Mouse (Mus musculus): ENCODE measurements at regions not wholly inside any gene's neighbourhood (a gene's known extent, or its start where the extent isn't known, plus 50 kb on each side); places are given as distances from the start of the nearest gene placed in this dataset.
A peak's percentile ranks its signal among the peaks of the same experiment; 100 is the strongest.

GRCm38 (mm10) chr7:54734039-54734438, 101.3 kb upstream of the Luzp2 start:
- Histone ChIP-seq H3K4me2 (no peak overlapping the region), H3K4me3 (no peak overlapping the region), H3K27me3 (no peaks in the 10 kb centered on the region), H3K36me3 (ENCODE audit: poor library complexity, severe bottlenecking) (no peaks in the 10 kb centered on the region), H3K9me3 (replicated peaks) (no peaks in the 10 kb centered on the region), H3K4me1 (no peaks in the 10 kb centered on the region), H3K9ac (no peak overlapping the region), H3K27ac (no peak overlapping the region)
- peak; percentile 65 for ATAC-seq
- WGBS: 40% methylated on average over 7 of the region's 7 CpGs

GRCm38 (mm10) chr7:54734861-54735260, 100.4 kb upstream of the Luzp2 start:
- Histone ChIP-seq H3K36me3 (ENCODE audit: poor library complexity, severe bottlenecking) (no peaks in the 10 kb centered on the region), H3K4me3 (no peak overlapping the region), H3K27me3 (no peaks in the 10 kb centered on the region), H3K4me2 (no peak overlapping the region), H3K9me3 (replicated peaks) (no peaks in the 10 kb centered on the region), H3K9ac (no peak overlapping the region), H3K4me1 (no peaks in the 10 kb centered on the region), H3K27ac (no peak overlapping the region)
- no peak for ATAC-seq
- WGBS: 83% methylated on average over 2 of the region's 2 CpGs

- Histone ChIP-seq H3K27ac (no peak overlapping the region), H3K27me3 (no peaks in the 10 kb centered on the region), H3K4me3 (no peak overlapping the region), H3K9ac (no peak overlapping the region), H3K36me3 (ENCODE audit: poor library complexity, severe bottlenecking) (no peaks in the 10 kb centered on the region), H3K4me1 (0 out of 2 replicates have a peak, but pooled peaks cover 4% of the 10 kb centered on the region), H3K9me3 (replicated peaks) (no peaks in the 10 kb centered on the region), H3K4me2 (no peak overlapping the region)
- WGBS: 96% methylated on average over 1 of the region's 1 CpGs
- ATAC-seq: no peak
These were observed 68.0 kb upstream of the Luzp2 start for GRCm38 (mm10) chr7:54767341-54767740.

- Histone ChIP-seq H3K36me3 (ENCODE audit: poor library complexity, severe bottlenecking) (no peaks in the 10 kb centered on the region), H3K27ac (no peak overlapping the region), H3K4me2 (no peak overlapping the region), H3K27me3 (no peaks in the 10 kb centered on the region), H3K4me1 (0 out of 2 replicates have a peak, but pooled peaks cover 4% of the 10 kb centered on the region), H3K4me3 (no peak overlapping the region), H3K9ac (no peak overlapping the region), H3K9me3 (replicated peaks) (no peaks in the 10 kb centered on the region)
- ATAC-seq: no peak
- WGBS: 13% methylated on average over 3 of the region's 3 CpGs
These were observed 66.6 kb upstream of the Luzp2 start for GRCm38 (mm10) chr7:54768683-54769082.

- Histone ChIP-seq H3K27ac (no peak overlapping the region), H3K4me2 (no peak overlapping the region), H3K9ac (no peak overlapping the region), H3K36me3 (ENCODE audit: poor library complexity, severe bottlenecking) (no peaks in the 10 kb centered on the region), H3K27me3 (peaks cover 12% of the 10 kb centered on the region), H3K4me3 (no peak overlapping the region), H3K4me1 (peaks cover 9% of the 10 kb centered on the region), H3K9me3 (replicated peaks) (no peaks in the 10 kb centered on the region)
- WGBS: 14% methylated on average over 3 of the region's 3 CpGs
- peak; percentile 93 for ATAC-seq
These were observed 53.3 kb upstream of the Luzp2 start for GRCm38 (mm10) chr7:54781939-54782520.

- Histone ChIP-seq H3K4me2 (no peak overlapping the region), H3K4me1 (peaks cover 9% of the 10 kb centered on the region), H3K9ac (no peak overlapping the region), H3K36me3 (ENCODE audit: poor library complexity, severe bottlenecking) (no peaks in the 10 kb centered on the region), H3K9me3 (replicated peaks) (no peaks in the 10 kb centered on the region), H3K27ac (no peak overlapping the region), H3K4me3 (no peak overlapping the region), H3K27me3 (peaks cover 12% of the 10 kb centered on the region)
- ATAC-seq: peak; percentile 39; the same call in 1 of the 2 replicates
- WGBS: 38% methylated on average over 3 of the region's 3 CpGs
These were observed 52.7 kb upstream of the Luzp2 start for GRCm38 (mm10) chr7:54782604-54783003.

GRCm38 (mm10) chr7:54783550-54784529, 51.5 kb upstream of the Luzp2 start:
- H3K4me3 ChIP-seq: no peak overlapping the region
- peaks cover 12% of the 10 kb centered on the region for H3K27me3 ChIP-seq
- H3K9ac ChIP-seq: no peak overlapping the region
- no peak overlapping the region for H3K27ac ChIP-seq
- peaks cover 9% of the 10 kb centered on the region for H3K4me1 ChIP-seq
- H3K4me2 ChIP-seq: no peak overlapping the region
- WGBS: 90% methylated on average over 10 of the region's 10 CpGs
- ATAC-seq: no peak
- H3K36me3 ChIP-seq (ENCODE audit: poor library complexity, severe bottlenecking): no peaks in the 10 kb centered on the region
- H3K9me3 ChIP-seq (replicated peaks): no peaks in the 10 kb centered on the region
